Mouse (Mus musculus): Measurements from ENCODE around the gene Mgat4a. TPM values are rescaled to one million over a fixed set of nuclear protein-coding genes. Genes with fewer than 3 reads are reported as not detected.

Mgat4a gene
- total and polyA plus RNA-seq, 3 experiments: 22.3 to 23.2 (median 22.9) TPM

- no peak for TF ChIP-seq JUN (IDR thresholded peaks at IDR 0.05; ENCODE audit: insufficient read depth, low read depth, low read length)
- peak; percentile 50; the same call in 1 of the 2 replicates for TF ChIP-seq CHD2 (IDR thresholded peaks at IDR 0.05; ENCODE audit: low read length)
- 0 out of 2 replicates have a peak, but pooled peaks have one; percentile 42 for TF ChIP-seq TCF12 (IDR thresholded peaks at IDR 0.05; ENCODE audit: low read depth, low read length)
- 0 out of 2 replicates have a peak, but pooled peaks have one; percentile 43 for TF ChIP-seq USF2 (conservative IDR thresholded peaks at IDR 0.05; ENCODE audit: low read depth, low read length)
- TF ChIP-seq CHD1 (IDR thresholded peaks at IDR 0.05; ENCODE audit: low read depth, low read length): peak; percentile 81; the same call in 1 of the 2 replicates
- 0 out of 2 replicates have a peak, but pooled peaks have one; percentile 41 for TF ChIP-seq E2F4 (IDR thresholded peaks at IDR 0.05; ENCODE audit: insufficient replicate concordance, low read depth, low read length)
- no peak for TF ChIP-seq POLR2AphosphoS2 (IDR thresholded peaks at IDR 0.05; ENCODE audit: low read depth, low read length)
- TF ChIP-seq ETS1 (conservative IDR thresholded peaks at IDR 0.05; ENCODE audit: low read depth, low read length): peak; percentile 35; the same call in 1 of the 2 replicates
- no peak for TF ChIP-seq GABPA (IDR thresholded peaks at IDR 0.05; ENCODE audit: insufficient replicate concordance, low read depth, low read length)
Observed at GRCm38 (mm10) chr1:37495698-37496321, 45.0 kb downstream of the Mgat4a start (continued).

- H3K4me2 ChIP-seq (ENCODE audit: insufficient read depth, low read depth, poor library complexity, severe bottlenecking): peak overlapping the region; percentile 40
- 0 out of 2 replicates have a peak overlapping the region, but pooled peaks have one; percentile 26 for H3K27ac ChIP-seq (ENCODE audit: insufficient read depth, low read depth)
- H3K79me2 ChIP-seq (replicated peaks; ENCODE audit: control insufficient read depth, extremely low read depth, insufficient read depth, poor library complexity, severe bottlenecking): peaks cover 13% of the 10 kb centered on the region
- H3K9me3 ChIP-seq (replicated peaks; ENCODE audit: low read length): no peaks in the 10 kb centered on the region
- H3K4me3 ChIP-seq (replicated peaks in 1 of 3; ENCODE audit: low read depth in 2 of 3, low read length in 2 of 3, poor library complexity in 1 of 3): no peak overlapping the region
- dilution Hi-C loops (cut with MboI; ENCODE audit: extremely low pct_ligation_motif_present, extremely low pct_unique_long_range_greater_than_20kb, low sequenced_read_pairs) (no loop called here), in situ Hi-C loops (cut with MboI; ENCODE audit: low pct_ligation_motif_present, low pct_unique_long_range_greater_than_20kb, low sequenced_read_pairs) (no loop called here)
- no peaks in the 10 kb centered on the region for H3K27me3 ChIP-seq (replicated peaks)
- peaks cover 7 to 54% of the 10 kb centered on the region in 2 experiments; a peak in 3 of 4 replicates for H3K4me1 ChIP-seq (ENCODE audit: control insufficient read depth in 1 of 2, insufficient read depth in 2 of 2)
- no peak for TF ChIP-seq RCOR1 (conservative IDR thresholded peaks at IDR 0.05; ENCODE audit: low read depth, low read length)
- TF ChIP-seq USF1 (IDR thresholded peaks at IDR 0.05; ENCODE audit: low read depth, low read length): no peak
- no peak for TF ChIP-seq NRF1 (IDR thresholded peaks at IDR 0.05; ENCODE audit: low read depth, low read length)
- no peak for TF ChIP-seq UBTF (IDR thresholded peaks at IDR 0.05; ENCODE audit: low read depth, low read length)
- no peak for TF ChIP-seq EP300 (IDR thresholded peaks at IDR 0.05; ENCODE audit: low read length)
- no peak for TF ChIP-seq KAT2A (IDR thresholded peaks at IDR 0.05; ENCODE audit: insufficient replicate concordance, low read length)
- TF ChIP-seq MAX (IDR thresholded peaks at IDR 0.05; ENCODE audit: low read length): no peak
- TF ChIP-seq CHD1 (IDR thresholded peaks at IDR 0.05; ENCODE audit: low read depth, low read length): no peak
- TF ChIP-seq CHD2 (IDR thresholded peaks at IDR 0.05; ENCODE audit: low read length): no peak
- no peak for TF ChIP-seq ZNF384 (IDR thresholded peaks at IDR 0.05; ENCODE audit: low read depth, low read length)
- no peak overlapping the region for H3K9ac ChIP-seq (ENCODE audit: insufficient read depth, low read depth)
- DNase-seq (ENCODE audit: extremely low read depth): peak; percentile 49
- peaks cover 2 to 16% of the 10 kb centered on the region in 2 experiments for H3K36me3 ChIP-seq (replicated peaks in 1 of 2; ENCODE audit: control insufficient read depth in 1 of 2, insufficient read depth in 1 of 2, low read length in 1 of 2)
Observed at GRCm38 (mm10) chr1:37495104-37495503, 45.7 kb downstream of the Mgat4a start.
